Mouse (Mus musculus) thymus, adult 2 months (tissue): ENCODE results near the gene Mrnip. TPM values are rescaled to one million over a fixed set of nuclear protein-coding genes. Genes with fewer than 3 reads are reported as not detected.

Source experiments
- DNase-seq: peaks from one replicate; pipeline ENCODE4 v3.0.0; 2021
- H3K27ac ChIP-seq: fragments of 200-500 bp; 2 replicates; pipeline ENCODE4 v1.5.1; 2012; ENCODE audit warnings: low read length, control low read depth; ENCODE audit not compliant: control insufficient read depth, insufficient read depth
- H3K27me3 ChIP-seq: fragments of 200-500 bp; 2 replicates; pipeline ENCODE4 v1.6.1; 2012; ENCODE audit warnings: mild to moderate bottlenecking, low read length, moderate library complexity, mixed read lengths; ENCODE audit not compliant: control insufficient read depth, insufficient read depth
- H3K36me3 ChIP-seq: fragments of 200-500 bp; 2 replicates; pipeline ENCODE4 v1.6.1; 2012; ENCODE audit warnings: mild to moderate bottlenecking, low read length, moderate library complexity; ENCODE audit not compliant: control insufficient read depth, insufficient read depth
- H3K4me1 ChIP-seq: fragments of 200-500 bp; replicated peaks from 2 replicates; pipeline ENCODE4 v1.6.1; 2012; ENCODE audit warnings: low read length; ENCODE audit not compliant: control insufficient read depth, insufficient read depth
- H3K4me3 ChIP-seq: fragments of 200-500 bp; 2 replicates; pipeline ENCODE4 v1.5.1; 2012; ENCODE audit warnings: mild to moderate bottlenecking, low read length, control low read depth, moderate library complexity; ENCODE audit not compliant: control insufficient read depth, insufficient read depth
- CTCF ChIP-seq: fragments of 200-500 bp; IDR thresholded peaks from 2 replicates; pipeline ENCODE4 v1.5.1; 2012; ENCODE audit warnings: mild to moderate bottlenecking, control low read depth, low read length, moderate library complexity, borderline replicate concordance; ENCODE audit not compliant: control insufficient read depth, poor library complexity, insufficient read depth; ENCODE audit errors: extremely low read depth
- POLR2A ChIP-seq: fragments of 200-500 bp; IDR thresholded peaks from 2 replicates; pipeline ENCODE4 v1.6.1; 2012; ENCODE audit warnings: mild to moderate bottlenecking, low read length, control low read depth, moderate library complexity; ENCODE audit not compliant: control insufficient read depth, poor library complexity, insufficient read depth; ENCODE audit errors: extremely low read depth
- WGBS: fragments of 180-500 bp; shearing (Covaris S2); methylation state at CpG from one replicate; pipeline ENCODE4 v1.1.7; 2018; 5-methylcytosine and 5-hydroxymethylcytosine counted together
- polyA plus RNA-seq: library from polyadenylated mRNA; depleted of rRNA; stranded (reverse); fragments of >200 nt; gene quantifications from 2 replicates; pipeline ENCODE4 v1.2.3, GENCODE M21; 2012; rRNA removed

Mrnip gene
- polyA plus RNA-seq, 1 experiment = 8.9 TPM

DNA sequence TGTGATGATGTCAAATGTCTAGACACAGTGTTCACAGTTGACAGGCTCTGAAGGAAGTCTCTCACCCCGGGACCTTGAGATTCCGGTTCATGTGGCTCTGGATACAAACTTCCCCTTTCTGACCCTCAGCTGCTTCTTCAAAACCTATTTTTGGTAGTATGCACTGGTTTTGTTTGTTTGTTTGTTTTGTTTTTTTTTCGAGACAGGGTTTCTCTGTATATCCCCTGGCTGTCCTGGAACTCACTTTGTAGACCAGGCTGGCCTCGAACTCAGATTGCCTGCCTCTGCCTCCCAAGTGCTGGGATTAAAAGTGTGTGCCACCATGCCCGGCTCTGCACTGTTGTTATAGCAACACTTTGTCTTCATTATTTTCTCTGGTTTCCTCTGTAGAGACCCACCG is 69.7 kb downstream of the Mrnip start:
- DNase-seq = no peak
- H3K36me3 ChIP-seq = no peaks in the 10 kb centered on the region
- no peak overlapping the region for H3K4me3 ChIP-seq
- no peak for TF ChIP-seq CTCF
- no peak for TF ChIP-seq POLR2A
- H3K27me3 ChIP-seq = no peaks in the 10 kb centered on the region
- H3K27ac ChIP-seq = no peak overlapping the region
- 0 out of 2 replicates have a peak, but pooled peaks cover 2% of the 10 kb centered on the region for H3K4me1 ChIP-seq
- WGBS = 57% methylated on average over 6 of the region's 6 CpGs

DNA sequence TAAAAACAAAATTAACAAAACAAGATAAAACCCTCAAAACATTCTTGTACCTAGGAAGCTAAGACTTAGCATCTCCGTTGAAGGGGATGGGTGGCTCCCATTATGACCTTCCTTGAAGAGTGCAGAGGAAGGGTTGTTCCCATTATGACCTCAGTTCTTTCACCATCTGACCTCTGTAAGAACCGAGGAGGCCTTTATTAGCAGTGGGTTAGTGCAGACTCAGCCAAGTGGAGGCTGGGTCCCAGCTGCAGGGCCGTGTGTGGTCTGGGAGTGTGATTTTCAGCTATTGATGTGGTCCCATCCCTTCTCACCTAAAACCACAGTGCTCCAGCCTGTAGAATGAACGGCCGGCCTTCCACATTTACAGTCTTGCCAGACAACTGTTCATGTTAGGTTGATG is 71.0 kb downstream of the Mrnip start:
- Histone ChIP-seq H3K4me1 (0 out of 2 replicates have a peak, but pooled peaks cover under 1% of the 10 kb centered on the region), H3K27ac (no peak overlapping the region), H3K36me3 (no peaks in the 10 kb centered on the region), H3K27me3 (no peaks in the 10 kb centered on the region), H3K4me3 (no peak overlapping the region)
- no peak for TF ChIP-seq CTCF
- TF ChIP-seq POLR2A = no peak
- no peak for DNase-seq
- WGBS = 41% methylated on average over 5 of the region's 5 CpGs

DNA sequence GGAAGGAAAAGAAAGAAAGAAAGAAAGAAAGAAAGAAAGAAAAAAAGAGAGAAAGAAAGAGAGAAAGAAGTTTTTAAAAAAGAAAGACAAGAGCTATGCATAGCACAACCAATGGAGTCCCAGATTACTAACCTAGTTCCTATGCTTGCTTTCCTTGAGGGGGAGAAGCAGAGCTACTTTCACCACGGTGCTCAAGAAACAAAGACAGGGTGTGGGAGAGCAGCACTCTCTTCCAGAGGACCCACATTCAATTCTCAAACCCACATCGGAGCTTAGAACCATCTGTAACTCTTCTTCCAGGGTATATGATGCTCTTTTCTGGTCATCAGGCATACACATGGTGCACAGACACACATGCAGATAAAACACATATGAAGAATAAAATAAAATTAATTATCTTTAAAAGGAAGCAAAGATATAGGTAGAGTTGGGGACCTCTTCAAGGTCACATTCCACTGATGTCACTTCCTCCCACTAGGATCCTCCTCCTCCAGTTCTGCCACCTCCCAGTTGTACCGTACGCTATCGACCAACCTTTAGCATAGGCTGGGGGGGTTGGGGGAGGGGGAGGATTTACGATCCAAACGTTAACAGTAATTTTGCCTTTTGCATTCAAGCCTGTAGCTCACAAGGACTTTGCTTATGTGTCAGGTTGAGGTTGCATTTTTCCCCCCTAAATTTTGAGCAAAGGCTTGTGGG is 74.4 kb downstream of the Mrnip start:
- H3K27me3 ChIP-seq = no peaks in the 10 kb centered on the region
- no peak overlapping the region for H3K4me3 ChIP-seq
- no peak overlapping the region for H3K27ac ChIP-seq
- WGBS = 92% methylated on average over 7 of the region's 7 CpGs
- TF ChIP-seq CTCF = no peak
- TF ChIP-seq POLR2A = no peak
- H3K4me1 ChIP-seq = no peaks in the 10 kb centered on the region
- H3K36me3 ChIP-seq = no peaks in the 10 kb centered on the region
- DNase-seq = no peak

Other genes starting within 250 kb of the Mrnip start
- 30.3 and 41.1 TPM in 2 replicates for gene Rnf130, start 149.1 kb upstream of the Mrnip start, polyA plus RNA-seq
- 58.7 and 70.3 TPM in 2 replicates for gene Tbc1d9b, start 43.0 kb upstream of the Mrnip start, polyA plus RNA-seq
- gene Sqstm1, start 36.4 kb downstream of the Mrnip start, polyA plus RNA-seq = 159 and 173 TPM in 2 replicates
- gene Mgat4b, start 36.4 kb downstream of the Mrnip start, polyA plus RNA-seq = 29.5 and 29.7 TPM in 2 replicates
- gene Ltc4s, start 64.2 kb downstream of the Mrnip start, polyA plus RNA-seq = 34.4 and 46.9 TPM in 2 replicates
- gene Maml1, start 117.9 kb downstream of the Mrnip start, polyA plus RNA-seq = 35.3 and 41.4 TPM in 2 replicates
- gene Canx, start 151.2 kb downstream of the Mrnip start, polyA plus RNA-seq = 43.1 and 44.3 TPM in 2 replicates
- 0.16 TPM in 1 of 2 replicates, not detected in the other for gene Cby3, start 180.0 kb downstream of the Mrnip start, polyA plus RNA-seq
- gene Hnrnph1, start 202.5 kb downstream of the Mrnip start, polyA plus RNA-seq = 147 and 164 TPM in 2 replicates